Mouse (Mus musculus) embryonic stem cell, embryonic (primary cell): ENCODE results near the gene Chst15.

Experiments used
- CTCF ChIA-PET, 4 experiments: fragments of 300-600 bp in 2 of 4; fragments of 350-600 bp in 2 of 4; sonication (Branson Sonifier 250); formaldehyde crosslinking; loops; one replicate each; lab custom pipeline; 2022; ENCODE audit warnings: inconsistent platforms in 2 of 4; lab: Charles Lee
- POLR2A ChIA-PET, 4 experiments: fragments of 300-600 bp in 2 of 4; fragments of 350-600 bp in 2 of 4; sonication (Branson Sonifier 250); formaldehyde crosslinking; loops; one replicate each; lab custom pipeline; 2022; ENCODE audit warnings: antibody characterized with exemption in 4 of 4, inconsistent platforms in 1 of 4; lab: Charles Lee

The Chst15 gene

GRCm38 (mm10) chr7:132227075-132227640 is 89.9 kb downstream of the Chst15 start:
- CTCF ChIA-PET, result interaction anchor here (0.7 to 1.2 kb wide), 7 partner anchors 14 to 411 kb away, joined by 3 to 8 read pairs (median 3); no protein-coding TSS in a partner anchor
- POLR2A ChIA-PET, result interaction anchor here in 1 of 4 experiments (0.6 kb wide), 1 partner anchor 670 kb away, joined by 3 read pairs; no protein-coding TSS in a partner anchor

- CTCF ChIA-PET, result interaction anchor here (0.7 to 1.4 kb wide), 7 partner anchors 13 to 412 kb away, joined by 3 to 8 read pairs (median 3); no protein-coding TSS in a partner anchor
- POLR2A ChIA-PET, result no interaction called here
Observed at GRCm38 (mm10) chr7:132226379-132227074, 90.5 kb downstream of the Chst15 start.

- POLR2A ChIA-PET, result no interaction called here
- CTCF ChIA-PET, result interaction anchor here in 1 of 4 experiments (0.7 kb wide), 1 partner anchor 10 kb away, joined by 3 read pairs; no protein-coding TSS in a partner anchor
Observed at GRCm38 (mm10) chr7:132223452-132224141, 93.4 kb downstream of the Chst15 start.

- CTCF ChIA-PET, result interaction anchor here (0.5 to 3.0 kb wide), 28 partner anchors 10 to 843 kb away, joined by 3 to 23 read pairs (median 4); partner anchors contain the start of genes Cpxm2 (in 1 of the 4) and Pstk (in 1 of the 4)
- POLR2A ChIA-PET, result interaction anchor here in 2 of 4 experiments (0.6 to 1.2 kb wide), 3 partner anchors 35 to 289 kb away, joined by 3 to 7 read pairs (median 4); no protein-coding TSS in a partner anchor
Observed at GRCm38 (mm10) chr7:132214031-132214430, 103.0 kb downstream of the Chst15 start.

- ChIA-PET POLR2A (interaction anchor here in 1 of 4 experiments (1.2 kb wide), 1 partner anchor 289 kb away, joined by 7 read pairs; no protein-coding TSS in a partner anchor), CTCF (interaction anchor here (0.5 to 3.0 kb wide), 32 partner anchors 10 to 842 kb away, joined by 3 to 23 read pairs (median 4); partner anchors contain the start of genes Cpxm2 (in 1 of the 4) and Pstk (in 1 of the 4))
Observed at GRCm38 (mm10) chr7:132213460-132213859, 103.6 kb downstream of the Chst15 start.

GRCm38 (mm10) chr7:132211920-132212701 is 104.9 kb downstream of the Chst15 start:
- ChIA-PET POLR2A (no interaction called here), CTCF (interaction anchor here in 3 of 4 experiments (0.5 to 3.0 kb wide), 4 partner anchors 14 to 1511 kb away, joined by 4 to 18 read pairs (median 10); no protein-coding TSS in a partner anchor)

- CTCF ChIA-PET, result no interaction called here
- POLR2A ChIA-PET, result no interaction called here
Observed at GRCm38 (mm10) chr7:132210616-132211015, 106.4 kb downstream of the Chst15 start.

- ChIA-PET POLR2A (no interaction called here), CTCF (interaction anchor here in 3 of 4 experiments (0.6 to 1.0 kb wide), 3 partner anchors 10 to 430 kb away, joined by 3 to 8 read pairs (median 3); no protein-coding TSS in a partner anchor)
Observed at GRCm38 (mm10) chr7:132208946-132209651, 107.9 kb downstream of the Chst15 start.

- POLR2A ChIA-PET, result no interaction called here
- CTCF ChIA-PET, result no interaction called here
Observed at GRCm38 (mm10) chr7:132204073-132204612, 112.9 kb downstream of the Chst15 start.

- CTCF ChIA-PET, result interaction anchor here in 1 of 4 experiments (0.7 to 1.1 kb wide), 2 partner anchors 14 to 119 kb away, joined by 4 read pairs; no protein-coding TSS in a partner anchor
- POLR2A ChIA-PET, result no interaction called here
Observed at GRCm38 (mm10) chr7:132199686-132200085, 117.3 kb downstream of the Chst15 start.

GRCm38 (mm10) chr7:132198806-132199205 is 118.2 kb downstream of the Chst15 start:
- POLR2A ChIA-PET, result no interaction called here

GRCm38 (mm10) chr7:132197817-132198475 is 119.1 kb downstream of the Chst15 start:
- CTCF ChIA-PET, result interaction anchor here in 1 of 4 experiments (0.5 to 2.0 kb wide), 2 partner anchors 15 to 20 kb away, joined by 3 to 13 read pairs; no protein-coding TSS in a partner anchor

More at GRCm38 (mm10) chr7:132198806-132199205, 118.2 kb downstream of the Chst15 start:
- CTCF ChIA-PET, result interaction anchor here in 3 of 4 experiments (0.6 to 2.0 kb wide), 8 partner anchors 10 to 700 kb away, joined by 3 to 15 read pairs (median 4); no protein-coding TSS in a partner anchor

GRCm38 (mm10) chr7:132196581-132196980 is 120.4 kb downstream of the Chst15 start:
- POLR2A ChIA-PET, result no interaction called here

More at GRCm38 (mm10) chr7:132197817-132198475, 119.1 kb downstream of the Chst15 start:
- POLR2A ChIA-PET, result no interaction called here

GRCm38 (mm10) chr7:132193606-132194005 is 123.4 kb downstream of the Chst15 start:
- CTCF ChIA-PET, result no interaction called here
- POLR2A ChIA-PET, result no interaction called here

More at GRCm38 (mm10) chr7:132196581-132196980, 120.4 kb downstream of the Chst15 start:
- CTCF ChIA-PET, result no interaction called here

GRCm38 (mm10) chr7:132187456-132187855 is 129.6 kb downstream of the Chst15 start:
- POLR2A ChIA-PET, result no interaction called here
- CTCF ChIA-PET, result no interaction called here
